Mouse (Mus musculus) thymus, adult 2 months (tissue): ENCODE data around the gene Rad50. TPM values are rescaled to one million over a fixed set of nuclear protein-coding genes. Genes with fewer than 3 reads are reported as not detected.

ENCODE experiments used
- DNase-seq: peaks from one replicate; pipeline ENCODE4 v3.0.0; 2021
- H3K27ac ChIP-seq: fragments of 200-500 bp; 2 replicates; pipeline ENCODE4 v1.5.1; 2012; ENCODE audit warnings: low read length, control low read depth; ENCODE audit not compliant: control insufficient read depth, insufficient read depth
- H3K27me3 ChIP-seq: fragments of 200-500 bp; 2 replicates; pipeline ENCODE4 v1.6.1; 2012; ENCODE audit warnings: mild to moderate bottlenecking, low read length, moderate library complexity, mixed read lengths; ENCODE audit not compliant: control insufficient read depth, insufficient read depth
- H3K36me3 ChIP-seq: fragments of 200-500 bp; 2 replicates; pipeline ENCODE4 v1.6.1; 2012; ENCODE audit warnings: mild to moderate bottlenecking, low read length, moderate library complexity; ENCODE audit not compliant: control insufficient read depth, insufficient read depth
- H3K4me1 ChIP-seq: fragments of 200-500 bp; replicated peaks from 2 replicates; pipeline ENCODE4 v1.6.1; 2012; ENCODE audit warnings: low read length; ENCODE audit not compliant: control insufficient read depth, insufficient read depth
- H3K4me3 ChIP-seq: fragments of 200-500 bp; 2 replicates; pipeline ENCODE4 v1.5.1; 2012; ENCODE audit warnings: mild to moderate bottlenecking, low read length, control low read depth, moderate library complexity; ENCODE audit not compliant: control insufficient read depth, insufficient read depth
- CTCF ChIP-seq: fragments of 200-500 bp; IDR thresholded peaks from 2 replicates; pipeline ENCODE4 v1.5.1; 2012; ENCODE audit warnings: mild to moderate bottlenecking, control low read depth, low read length, moderate library complexity, borderline replicate concordance; ENCODE audit not compliant: control insufficient read depth, poor library complexity, insufficient read depth; ENCODE audit errors: extremely low read depth
- POLR2A ChIP-seq: fragments of 200-500 bp; IDR thresholded peaks from 2 replicates; pipeline ENCODE4 v1.6.1; 2012; ENCODE audit warnings: mild to moderate bottlenecking, low read length, control low read depth, moderate library complexity; ENCODE audit not compliant: control insufficient read depth, poor library complexity, insufficient read depth; ENCODE audit errors: extremely low read depth
- WGBS: fragments of 180-500 bp; shearing (Covaris S2); methylation state at CpG from one replicate; pipeline ENCODE4 v1.1.7; 2018; 5-methylcytosine and 5-hydroxymethylcytosine counted together
- polyA plus RNA-seq: library from polyadenylated mRNA; depleted of rRNA; stranded (reverse); fragments of >200 nt; gene quantifications from 2 replicates; pipeline ENCODE4 v1.2.3, GENCODE M21; 2012; rRNA removed

The Rad50 gene
- polyA plus RNA-seq, 1 experiment = 8.3 TPM

DNA sequence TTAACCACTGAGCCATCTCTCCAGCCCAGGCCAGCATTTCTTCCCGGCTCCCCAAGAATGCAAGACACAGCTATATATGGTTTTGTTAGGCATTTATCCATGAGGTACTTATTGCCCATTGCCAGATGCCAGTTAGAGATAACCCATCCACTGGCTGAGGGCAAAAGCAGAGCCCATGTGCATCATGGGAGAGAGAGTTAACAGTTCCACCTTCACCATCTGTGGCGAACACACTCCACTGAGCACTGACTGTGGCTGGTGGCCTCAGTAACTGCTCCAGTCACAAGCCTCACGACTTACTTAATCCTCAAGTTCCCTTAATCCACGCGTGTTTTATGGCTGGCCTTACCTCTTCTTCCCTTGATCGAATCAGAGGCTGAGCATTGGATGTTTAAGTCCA lies 97.9 kb downstream of the Rad50 start:
- no peak overlapping the region for H3K4me3 ChIP-seq
- TF ChIP-seq CTCF = no peak
- no peak for TF ChIP-seq POLR2A
- peaks cover 5% of the 10 kb centered on the region; the same call in 1 of the 2 replicates for H3K4me1 ChIP-seq
- no peaks in the 10 kb centered on the region for H3K36me3 ChIP-seq
- H3K27me3 ChIP-seq = no peaks in the 10 kb centered on the region
- no peak for DNase-seq
- H3K27ac ChIP-seq = no peak overlapping the region
- WGBS = 31% methylated on average over 6 of the region's 6 CpGs

- no peaks in the 10 kb centered on the region for H3K27me3 ChIP-seq
- no peak overlapping the region for H3K4me3 ChIP-seq
- H3K4me1 ChIP-seq = peaks cover 5% of the 10 kb centered on the region; the same call in 1 of the 2 replicates
- no peak for DNase-seq
- H3K27ac ChIP-seq = no peak overlapping the region
- WGBS = 7% methylated on average over 12 of the region's 12 CpGs
- H3K36me3 ChIP-seq = no peaks in the 10 kb centered on the region
- TF ChIP-seq CTCF (no peak), POLR2A (no peak)
Measured at GRCm38 (mm10) chr11:53605609-53606008, 101.5 kb downstream of the Rad50 start.

GRCm38 (mm10) chr11:53604983-53605382 lies 102.1 kb downstream of the Rad50 start:
- 98% methylated on average over 3 of the region's 3 CpGs for WGBS

More at GRCm38 (mm10) chr11:53604983-53605382, 102.1 kb downstream of the Rad50 start:
- Histone ChIP-seq H3K27ac (no peak overlapping the region), H3K4me1 (peaks cover 5% of the 10 kb centered on the region; the same call in 1 of the 2 replicates), H3K36me3 (no peaks in the 10 kb centered on the region), H3K4me3 (no peak overlapping the region), H3K27me3 (no peaks in the 10 kb centered on the region)
- TF ChIP-seq POLR2A = no peak
- TF ChIP-seq CTCF = no peak
- DNase-seq = no peak

Other genes with a start within 250 kb of the Rad50 start
- gene Gm9837, start 236.8 kb downstream of the Rad50 start, polyA plus RNA-seq = not detected in 2 replicates
- gene Gm9945, start 227.2 kb downstream of the Rad50 start, polyA plus RNA-seq = not detected in 2 replicates
- 0.18 and 0.23 TPM in 2 replicates for gene Sowaha, start 227.0 kb downstream of the Rad50 start, polyA plus RNA-seq
- gene Sept8, start 188.1 kb downstream of the Rad50 start, polyA plus RNA-seq = 11.5 TPM in 2 replicates
- 3.8 and 4.2 TPM in 2 replicates for gene Kif3a, start 139.9 kb downstream of the Rad50 start, polyA plus RNA-seq
- 0.55 TPM in 1 of 2 replicates, not detected in the other for gene Il4, start 88.7 kb downstream of the Rad50 start, polyA plus RNA-seq
- 8.5 and 10.4 TPM in 2 replicates for gene Il13, start 72.6 kb downstream of the Rad50 start, polyA plus RNA-seq
- 0.56 and 0.84 TPM in 2 replicates for gene Il5, start 13.5 kb upstream of the Rad50 start, polyA plus RNA-seq
- 162 and 169 TPM in 2 replicates for gene Irf1, start 62.7 kb upstream of the Rad50 start, polyA plus RNA-seq
- gene Gm17334, start 65.9 kb upstream of the Rad50 start, polyA plus RNA-seq = 0.86 and 0.98 TPM in 2 replicates
- gene Gm12216, start 151.9 kb upstream of the Rad50 start, polyA plus RNA-seq = 9.2 and 11.1 TPM in 2 replicates
- gene Slc22a5, start 184.3 kb upstream of the Rad50 start, polyA plus RNA-seq = 16.4 and 18.8 TPM in 2 replicates